Mouse (Mus musculus): ENCODE results near the gene Poc1b. TPM values are rescaled to one million over a fixed set of nuclear protein-coding genes. Genes with fewer than 3 reads are reported as not detected.

The Poc1b gene
- polyA plus RNA-seq, 1 experiment from 2014 or later = 10.3 TPM

DNA sequence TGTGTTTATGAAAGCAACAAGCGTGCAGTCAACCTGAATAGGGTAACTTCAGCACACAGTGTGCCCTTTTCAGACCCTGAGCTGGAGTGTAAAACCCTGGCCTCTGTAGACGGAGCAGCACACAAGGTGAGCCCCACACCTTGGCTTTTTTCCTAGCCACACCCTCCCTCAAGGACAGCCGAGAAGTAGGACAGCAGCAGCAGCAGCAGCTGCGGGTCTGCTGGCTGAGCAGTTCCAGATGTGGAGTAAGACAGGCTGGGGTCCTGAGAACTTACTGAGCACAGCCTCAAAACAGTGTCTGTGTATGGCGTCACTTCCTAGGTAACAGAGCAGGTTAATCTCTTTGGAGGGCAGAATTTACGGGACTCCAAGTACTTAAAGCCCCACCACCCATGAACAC lies 11.9 kb downstream of the Poc1b start:
- 46% methylated on average over 6 of the region's 6 CpGs for WGBS (ENCODE audit: insufficient replicate concordance)
- Histone ChIP-seq H3K27ac (ENCODE audit: low read depth, low read length) (no peak overlapping the region), H3K9ac (ENCODE audit: low read depth, low read length) (no peak overlapping the region), H3K4me2 (no peak overlapping the region), H3K36me3 (ENCODE audit: control insufficient read depth, insufficient read depth, low read length) (no peaks in the 10 kb centered on the region), H3K4me1 (ENCODE audit: control insufficient read depth, insufficient read depth, low read length) (peaks cover 19% of the 10 kb centered on the region), H3K9me3 (replicated peaks; ENCODE audit: control insufficient read depth, low read length) (no peaks in the 10 kb centered on the region), H3K27me3 (ENCODE audit: control insufficient read depth, insufficient read depth, low read length) (no peaks in the 10 kb centered on the region), H3K4me3 (ENCODE audit: low read depth, low read length) (no peak overlapping the region)
- ATAC-seq (replicated peaks; ENCODE audit: insufficient number of reproducible peaks, low FRiP score, low TSS enrichment) = no peak

GRCm38 (mm10) chr10:99119471-99119870 lies 12.6 kb downstream of the Poc1b start:
- WGBS (ENCODE audit: insufficient replicate concordance) = 69% methylated on average over 4 of the region's 4 CpGs
- peaks cover 19% of the 10 kb centered on the region for H3K4me1 ChIP-seq (ENCODE audit: control insufficient read depth, insufficient read depth, low read length)
- ATAC-seq (replicated peaks; ENCODE audit: insufficient number of reproducible peaks, low FRiP score, low TSS enrichment) = no peak
- no peak overlapping the region for H3K4me3 ChIP-seq (ENCODE audit: low read depth, low read length)
- H3K27me3 ChIP-seq (ENCODE audit: control insufficient read depth, insufficient read depth, low read length) = no peaks in the 10 kb centered on the region
- H3K4me2 ChIP-seq = no peak overlapping the region
- no peaks in the 10 kb centered on the region for H3K9me3 ChIP-seq (replicated peaks; ENCODE audit: control insufficient read depth, low read length)
- H3K27ac ChIP-seq (ENCODE audit: low read depth, low read length) = no peak overlapping the region
- no peak overlapping the region for H3K9ac ChIP-seq (ENCODE audit: low read depth, low read length)
- no peaks in the 10 kb centered on the region for H3K36me3 ChIP-seq (ENCODE audit: control insufficient read depth, insufficient read depth, low read length)

DNA sequence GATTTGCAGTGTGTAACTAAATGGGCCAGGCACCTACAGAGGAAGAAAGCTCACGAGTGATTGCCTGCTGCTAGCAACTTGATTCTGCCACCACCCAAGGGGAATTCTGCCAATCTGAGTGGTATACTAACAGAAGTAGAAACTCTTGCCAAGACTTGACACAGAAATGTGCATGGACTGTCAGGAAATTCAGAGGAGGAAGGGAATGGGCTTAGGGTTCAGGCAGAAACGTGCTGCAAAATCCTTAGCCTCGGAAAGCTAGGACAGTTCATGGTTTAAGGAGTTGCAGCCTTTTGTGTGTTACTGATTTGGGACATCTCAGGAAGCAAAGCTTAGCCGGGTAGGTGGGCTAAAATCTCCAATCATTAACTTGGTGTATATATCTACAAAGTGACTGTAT lies 19.4 kb downstream of the Poc1b start, which contains the start of gene Phxr2:
Gene Phxr2, minus strand, starts transcription at position 101 of the 400 bp plus-strand sequence.
- 85% methylated on average over 4 of the region's 4 CpGs for WGBS (ENCODE audit: insufficient replicate concordance)

GRCm38 (mm10) chr10:99126954-99127353 lies 20.1 kb downstream of the Poc1b start:
- Histone ChIP-seq H3K27ac (ENCODE audit: low read depth, low read length) (no peak overlapping the region), H3K4me1 (ENCODE audit: control insufficient read depth, insufficient read depth, low read length) (no peaks in the 10 kb centered on the region), H3K4me3 (ENCODE audit: low read depth, low read length) (no peak overlapping the region), H3K9me3 (replicated peaks; ENCODE audit: control insufficient read depth, low read length) (no peaks in the 10 kb centered on the region), H3K4me2 (no peak overlapping the region), H3K27me3 (ENCODE audit: control insufficient read depth, insufficient read depth, low read length) (no peaks in the 10 kb centered on the region), H3K36me3 (ENCODE audit: control insufficient read depth, insufficient read depth, low read length) (no peaks in the 10 kb centered on the region), H3K9ac (ENCODE audit: low read depth, low read length) (no peak overlapping the region)
- WGBS (ENCODE audit: insufficient replicate concordance) = 82% methylated on average over 14 of the region's 14 CpGs
- no peak for ATAC-seq (replicated peaks; ENCODE audit: insufficient number of reproducible peaks, low FRiP score, low TSS enrichment)

More for the DNA sequence above, 19.4 kb downstream of the Poc1b start, which contains the start of gene Phxr2:
- no peaks in the 10 kb centered on the region for H3K4me1 ChIP-seq (ENCODE audit: control insufficient read depth, insufficient read depth, low read length)
- H3K36me3 ChIP-seq (ENCODE audit: control insufficient read depth, insufficient read depth, low read length) = no peaks in the 10 kb centered on the region
- H3K27me3 ChIP-seq (ENCODE audit: control insufficient read depth, insufficient read depth, low read length) = no peaks in the 10 kb centered on the region
- no peak within 1 kb of the TSS for H3K27ac ChIP-seq (ENCODE audit: low read depth, low read length)
- no peak within 1 kb of the TSS for H3K9ac ChIP-seq (ENCODE audit: low read depth, low read length)
- ATAC-seq (replicated peaks; ENCODE audit: insufficient number of reproducible peaks, low FRiP score, low TSS enrichment) = no peak
- H3K9me3 ChIP-seq (replicated peaks; ENCODE audit: control insufficient read depth, low read length) = no peaks in the 10 kb centered on the region
- no peak within 1 kb of the TSS for H3K4me3 ChIP-seq (ENCODE audit: low read depth, low read length)
- no peak within 1 kb of the TSS for H3K4me2 ChIP-seq

DNA sequence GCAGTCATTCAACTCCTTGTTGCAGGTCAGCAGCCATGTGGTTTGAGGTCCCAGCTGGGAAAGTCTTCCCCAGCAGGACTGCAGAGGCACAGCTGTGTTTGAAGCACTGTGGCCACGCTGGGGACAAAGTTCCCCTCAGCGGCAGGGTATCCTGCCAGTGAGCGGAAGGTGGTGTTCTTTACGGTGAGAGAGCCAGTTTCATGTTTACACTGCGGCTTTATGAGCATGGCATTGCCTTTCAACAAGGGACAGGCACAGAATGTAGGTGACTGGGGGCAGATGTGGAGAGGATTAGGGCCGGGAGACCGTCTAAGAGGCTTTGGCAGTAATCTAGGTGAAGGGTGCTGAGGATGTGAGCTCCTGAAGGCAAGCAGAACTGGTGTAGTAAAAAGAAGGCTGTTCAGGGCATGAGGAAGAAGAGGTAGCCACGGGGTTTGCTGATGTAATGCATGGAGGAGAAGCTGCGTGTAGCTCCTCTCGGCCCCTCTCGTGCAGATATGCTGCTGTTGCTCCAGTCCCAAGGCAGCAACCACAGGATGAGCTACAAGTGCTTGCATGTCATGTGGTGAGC lies 20.9 kb downstream of the Poc1b start:
- no peak overlapping the region for H3K9ac ChIP-seq (ENCODE audit: low read depth, low read length)
- H3K27ac ChIP-seq (ENCODE audit: low read depth, low read length) = no peak overlapping the region
- no peak overlapping the region for H3K4me3 ChIP-seq (ENCODE audit: low read depth, low read length)
- 83% methylated on average over 11 of the region's 11 CpGs for WGBS (ENCODE audit: insufficient replicate concordance)
- H3K4me1 ChIP-seq (ENCODE audit: control insufficient read depth, insufficient read depth, low read length) = no peaks in the 10 kb centered on the region
- no peaks in the 10 kb centered on the region for H3K9me3 ChIP-seq (replicated peaks; ENCODE audit: control insufficient read depth, low read length)
- no peaks in the 10 kb centered on the region for H3K36me3 ChIP-seq (ENCODE audit: control insufficient read depth, insufficient read depth, low read length)
- no peak overlapping the region for H3K4me2 ChIP-seq
- no peak for ATAC-seq (replicated peaks; ENCODE audit: insufficient number of reproducible peaks, low FRiP score, low TSS enrichment)
- no peaks in the 10 kb centered on the region for H3K27me3 ChIP-seq (ENCODE audit: control insufficient read depth, insufficient read depth, low read length)

GRCm38 (mm10) chr10:99130611-99131010 lies 23.8 kb downstream of the Poc1b start:
- Histone ChIP-seq H3K36me3 (ENCODE audit: control insufficient read depth, insufficient read depth, low read length) (no peaks in the 10 kb centered on the region), H3K4me1 (ENCODE audit: control insufficient read depth, insufficient read depth, low read length) (no peaks in the 10 kb centered on the region), H3K27me3 (ENCODE audit: control insufficient read depth, insufficient read depth, low read length) (no peaks in the 10 kb centered on the region), H3K9ac (ENCODE audit: low read depth, low read length) (no peak overlapping the region), H3K27ac (ENCODE audit: low read depth, low read length) (no peak overlapping the region), H3K4me3 (ENCODE audit: low read depth, low read length) (no peak overlapping the region), H3K4me2 (no peak overlapping the region), H3K9me3 (replicated peaks; ENCODE audit: control insufficient read depth, low read length) (no peaks in the 10 kb centered on the region)
- WGBS (ENCODE audit: insufficient replicate concordance) = 35% methylated on average over 6 of the region's 6 CpGs
- no peak for ATAC-seq (replicated peaks; ENCODE audit: insufficient number of reproducible peaks, low FRiP score, low TSS enrichment)

- no peak for ATAC-seq (replicated peaks; ENCODE audit: insufficient number of reproducible peaks, low FRiP score, low TSS enrichment)
- Histone ChIP-seq H3K4me2 (no peak overlapping the region), H3K36me3 (ENCODE audit: control insufficient read depth, insufficient read depth, low read length) (no peaks in the 10 kb centered on the region), H3K4me3 (ENCODE audit: low read depth, low read length) (no peak overlapping the region), H3K9ac (ENCODE audit: low read depth, low read length) (no peak overlapping the region), H3K4me1 (ENCODE audit: control insufficient read depth, insufficient read depth, low read length) (no peaks in the 10 kb centered on the region), H3K27ac (ENCODE audit: low read depth, low read length) (no peak overlapping the region), H3K27me3 (ENCODE audit: control insufficient read depth, insufficient read depth, low read length) (no peaks in the 10 kb centered on the region), H3K9me3 (replicated peaks; ENCODE audit: control insufficient read depth, low read length) (no peaks in the 10 kb centered on the region)
- WGBS (ENCODE audit: insufficient replicate concordance) = 60% methylated on average over 5 of the region's 5 CpGs
Measured at GRCm38 (mm10) chr10:99131298-99131697, 24.5 kb downstream of the Poc1b start.

DNA sequence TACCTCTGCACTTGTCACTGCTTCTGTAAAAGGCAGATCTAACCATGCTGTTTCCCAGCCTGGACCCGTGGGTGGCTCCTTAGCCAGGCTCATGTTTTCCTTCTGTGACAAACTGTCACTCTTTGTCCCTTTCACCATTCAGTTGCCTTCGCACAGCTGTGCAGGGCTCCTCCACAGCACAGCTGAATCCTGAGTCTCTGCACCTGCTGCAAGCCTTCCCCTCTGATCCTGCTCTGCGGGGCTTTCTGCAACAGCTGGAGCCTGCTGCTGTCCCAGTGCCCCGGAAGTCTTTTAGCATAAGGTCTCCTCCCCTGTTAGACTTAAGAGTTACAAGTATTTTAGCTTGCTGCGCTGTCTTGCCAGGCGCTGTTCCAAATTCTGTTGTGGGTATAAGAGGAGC lies 25.4 kb downstream of the Poc1b start:
- no peaks in the 10 kb centered on the region for H3K9me3 ChIP-seq (replicated peaks; ENCODE audit: control insufficient read depth, low read length)
- H3K4me1 ChIP-seq (ENCODE audit: control insufficient read depth, insufficient read depth, low read length) = no peaks in the 10 kb centered on the region
- 83% methylated on average over 6 of the region's 6 CpGs for WGBS (ENCODE audit: insufficient replicate concordance)
- no peak overlapping the region for H3K4me2 ChIP-seq
- H3K9ac ChIP-seq (ENCODE audit: low read depth, low read length) = no peak overlapping the region
- no peaks in the 10 kb centered on the region for H3K36me3 ChIP-seq (ENCODE audit: control insufficient read depth, insufficient read depth, low read length)
- ATAC-seq (replicated peaks; ENCODE audit: insufficient number of reproducible peaks, low FRiP score, low TSS enrichment) = no peak
- no peak overlapping the region for H3K4me3 ChIP-seq (ENCODE audit: low read depth, low read length)
- H3K27ac ChIP-seq (ENCODE audit: low read depth, low read length) = no peak overlapping the region
- H3K27me3 ChIP-seq (ENCODE audit: control insufficient read depth, insufficient read depth, low read length) = no peaks in the 10 kb centered on the region

- Histone ChIP-seq H3K9me3 (replicated peaks; ENCODE audit: control insufficient read depth, low read length) (no peaks in the 10 kb centered on the region), H3K4me2 (no peak overlapping the region), H3K4me1 (ENCODE audit: control insufficient read depth, insufficient read depth, low read length) (no peaks in the 10 kb centered on the region), H3K9ac (ENCODE audit: low read depth, low read length) (no peak overlapping the region), H3K36me3 (ENCODE audit: control insufficient read depth, insufficient read depth, low read length) (no peaks in the 10 kb centered on the region), H3K27me3 (ENCODE audit: control insufficient read depth, insufficient read depth, low read length) (no peaks in the 10 kb centered on the region), H3K4me3 (ENCODE audit: low read depth, low read length) (no peak overlapping the region), H3K27ac (ENCODE audit: low read depth, low read length) (no peak overlapping the region)
- ATAC-seq (replicated peaks; ENCODE audit: insufficient number of reproducible peaks, low FRiP score, low TSS enrichment) = no peak
- WGBS (ENCODE audit: insufficient replicate concordance) = 88% methylated on average over 11 of the region's 11 CpGs
Measured at GRCm38 (mm10) chr10:99132595-99133272, 25.9 kb downstream of the Poc1b start.

Measured in heart, embryonic 11.5 days (tissue).